In the genomic region with DNA sequence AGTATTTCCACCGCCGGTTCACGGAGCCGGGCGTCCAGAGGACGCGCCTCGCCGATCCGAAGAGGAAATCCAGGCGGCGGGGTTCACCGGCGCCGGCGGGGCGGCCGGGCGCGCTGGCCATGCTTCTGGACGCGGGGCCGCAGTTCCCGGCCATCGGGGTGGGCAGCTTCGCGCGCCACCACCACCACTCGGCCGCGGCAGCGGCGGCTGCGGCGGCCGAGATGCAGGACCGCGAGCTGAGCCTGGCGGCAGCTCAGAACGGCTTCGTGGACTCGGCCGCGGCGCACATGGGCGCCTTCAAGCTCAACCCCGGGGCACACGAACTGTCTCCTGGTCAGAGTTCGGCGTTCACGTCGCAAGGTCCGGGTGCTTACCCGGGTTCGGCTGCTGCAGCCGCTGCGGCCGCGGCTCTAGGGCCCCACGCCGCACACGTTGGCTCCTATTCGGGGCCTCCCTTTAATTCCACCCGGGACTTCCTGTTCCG, we compare ENCODE assay signal across 8 mouse cellular contexts. TPM values are rescaled to one million over a fixed set of nuclear protein-coding genes. Genes with fewer than 3 reads are reported as not detected.
DNase-seq lines count a peak whose midpoint lies in the region; ATAC-seq and TF ChIP-seq lines count a peak whose summit lies in the region.

No protein-coding gene starts in this region.

- WGBS in embryonic facial prominence, embryonic 10.5 days = under 1% methylated on average over 65 of the region's 65 CpGs
- WGBS in hindbrain, embryonic 15.5 days = under 1% methylated on average over 64 of the region's 65 CpGs
- under 1% methylated on average over 64 of the region's 65 CpGs for WGBS in midbrain, embryonic 14.5 days

- TF ChIP-seq CTCF in layer of hippocampus, adult 2 months (conservative IDR thresholded peaks at IDR 0.05) = no peak

- peak overlapping the region; percentile 86 for H3K27ac ChIP-seq in layer of hippocampus, adult 2 months
- H3K27ac ChIP-seq in embryonic facial prominence, embryonic 10.5 days (replicated peaks) = peak overlapping the region; percentile 82
- H3K27ac ChIP-seq in hindbrain, embryonic 15.5 days (replicated peaks) = peak overlapping the region; percentile 97
- peak overlapping the region; percentile 94 for H3K27ac ChIP-seq in midbrain, embryonic 14.5 days (replicated peaks; ENCODE audit: low read depth, low read length)

- H3K36me3 ChIP-seq in embryonic facial prominence, embryonic 10.5 days (replicated peaks) = peaks cover 5% of the 10 kb centered on the region; the same call in 1 of the 2 replicates
- H3K36me3 ChIP-seq in hindbrain, embryonic 15.5 days = no peaks in the 10 kb centered on the region
- H3K36me3 ChIP-seq in midbrain, embryonic 14.5 days (ENCODE audit: control insufficient read depth, insufficient read depth, low read length) = no peaks in the 10 kb centered on the region

- H3K9ac ChIP-seq in hindbrain, embryonic 15.5 days = peak overlapping the region; percentile 59
- peak overlapping the region; percentile 77 for H3K9ac ChIP-seq in midbrain, embryonic 14.5 days (replicated peaks; ENCODE audit: low read length)

- intact Hi-C loops in gastrocnemius, postnatal 36 days (cut with DNase I) = no loop called here

- H3K27me3 ChIP-seq in embryonic facial prominence, embryonic 10.5 days (replicated peaks; ENCODE audit: low read depth, poor library complexity, severe bottlenecking) = peaks cover 99% of the 10 kb centered on the region
- peaks cover 34% of the 10 kb centered on the region for H3K27me3 ChIP-seq in hindbrain, embryonic 15.5 days
- peaks cover 46% of the 10 kb centered on the region for H3K27me3 ChIP-seq in midbrain, embryonic 14.5 days (ENCODE audit: control insufficient read depth, insufficient read depth, low read length)

- H3K9me3 ChIP-seq in embryonic facial prominence, embryonic 10.5 days = no peaks in the 10 kb centered on the region
- no peaks in the 10 kb centered on the region for H3K9me3 ChIP-seq in hindbrain, embryonic 15.5 days
- no peaks in the 10 kb centered on the region for H3K9me3 ChIP-seq in midbrain, embryonic 14.5 days (ENCODE audit: control insufficient read depth, low read length)

- peak; percentile 12; the same call in 1 of the 2 replicates for ATAC-seq in hindbrain, embryonic 15.5 days (ENCODE audit: low FRiP score, low read depth)
- ATAC-seq in midbrain, embryonic 14.5 days (ENCODE audit: low FRiP score, low TSS enrichment) = no peak

- no peak for DNase-seq in layer of hippocampus, adult 2 months (ENCODE audit: low spot score in 2 of 2)
- no peak for DNase-seq in layer of hippocampus, adult 8-10 months (ENCODE audit: low spot score in 2 of 2)
- DNase-seq in embryonic facial prominence, embryonic 10.5 days (ENCODE audit: low spot score) = peak; percentile 69
- DNase-seq in midbrain, embryonic 14.5 days = peak; percentile 77
- no peak for DNase-seq in urinary bladder, postnatal 36 days (ENCODE audit: low spot score in 2 of 2)
- no peak for DNase-seq in gastrocnemius, postnatal 36 days
- no peak for DNase-seq in frontal cortex, adult 2 months (ENCODE audit: extremely low spot score in 1 of 2, low spot score in 1 of 2)

- peaks cover 51% of the 10 kb centered on the region for H3K4me1 ChIP-seq in embryonic facial prominence, embryonic 10.5 days
- H3K4me1 ChIP-seq in hindbrain, embryonic 15.5 days (replicated peaks) = peaks cover 15% of the 10 kb centered on the region
- no peaks in the 10 kb centered on the region for H3K4me1 ChIP-seq in midbrain, embryonic 14.5 days (ENCODE audit: control insufficient read depth, insufficient read depth, low read length)

- H3K4me2 ChIP-seq in hindbrain, embryonic 15.5 days = peak overlapping the region; percentile 55
- H3K4me2 ChIP-seq in midbrain, embryonic 14.5 days (ENCODE audit: low read length) = peak overlapping the region; percentile 56

- H3K4me3 ChIP-seq in layer of hippocampus, adult 2 months = peak overlapping the region; percentile 57
- H3K4me3 ChIP-seq in embryonic facial prominence, embryonic 10.5 days = peak overlapping the region; percentile 66
- peak overlapping the region; percentile 55 for H3K4me3 ChIP-seq in hindbrain, embryonic 15.5 days
- peak overlapping the region; percentile 52 for H3K4me3 ChIP-seq in midbrain, embryonic 14.5 days (replicated peaks; ENCODE audit: low read depth, low read length)

RNA-seq across cellular contexts. Expression of a gene that starts 0.4 kb away (rescaled TPM):
- total RNA-seq in layer of hippocampus, adult 2 months (2021) = 10 to 100 TPM; 17.7 to 21.9 TPM
- total RNA-seq in layer of hippocampus, adult 8-10 months (2022) = 10 to 100 TPM; 15.0 to 20.8 (median 18.6) TPM
- 2.2 and 2.4 TPM in 2 replicates for polyA plus RNA-seq in embryonic facial prominence, embryonic 10.5 days (2016; fragmentation: Nextera tagmentation; extraction: Ambion mirVana)
- polyA plus RNA-seq in hindbrain, embryonic 15.5 days (2015; fragmentation: Nextera tagmentation; extraction: Ambion mirVana) = 11.6 and 12.9 TPM in 2 replicates
- 10.3 and 10.8 TPM in 2 replicates for polyA plus RNA-seq in midbrain, embryonic 14.5 days (2014; fragmentation: Nextera tagmentation; extraction: Ambion mirVana)
- not detected for total RNA-seq in gastrocnemius, postnatal 36 days (2021)
- 21.3 and 21.5 TPM in 2 replicates for polyA plus RNA-seq in frontal cortex, adult 2 months (2012; rRNA removed)

RNA-seq across cellular contexts. Expression of a gene that starts 10.1 kb away (rescaled TPM):
- 1 to 10 TPM; 3.9 to 4.4 TPM for total RNA-seq in layer of hippocampus, adult 2 months (2021)
- 1 to 10 TPM; 2.6 to 6.1 (median 4.2) TPM for total RNA-seq in layer of hippocampus, adult 8-10 months (2022)
- polyA plus RNA-seq in embryonic facial prominence, embryonic 10.5 days (2016; fragmentation: Nextera tagmentation; extraction: Ambion mirVana) = 6.2 and 6.9 TPM in 2 replicates
- polyA plus RNA-seq in hindbrain, embryonic 15.5 days (2015; fragmentation: Nextera tagmentation; extraction: Ambion mirVana) = 13.8 and 17.9 TPM in 2 replicates
- polyA plus RNA-seq in midbrain, embryonic 14.5 days (2014; fragmentation: Nextera tagmentation; extraction: Ambion mirVana) = 9.9 and 14.9 TPM in 2 replicates
- not detected for total RNA-seq in gastrocnemius, postnatal 36 days (2021)
- polyA plus RNA-seq in frontal cortex, adult 2 months (2012; rRNA removed) = 2.9 and 3.4 TPM in 2 replicates

RNA-seq across cellular contexts. Expression of a gene that starts 14.8 kb away (rescaled TPM):
- not detected for total RNA-seq in layer of hippocampus, adult 2 months (2021)
- total RNA-seq in layer of hippocampus, adult 8-10 months (2022) = under 1 TPM in 1 of 4 experiments, not detected in 3; 0.51 TPM
- 0.31 TPM in 1 of 2 replicates, not detected in the other for polyA plus RNA-seq in embryonic facial prominence, embryonic 10.5 days (2016; fragmentation: Nextera tagmentation; extraction: Ambion mirVana)
- 0.50 and 0.64 TPM in 2 replicates for polyA plus RNA-seq in hindbrain, embryonic 15.5 days (2015; fragmentation: Nextera tagmentation; extraction: Ambion mirVana)
- 0.38 and 0.72 TPM in 2 replicates for polyA plus RNA-seq in midbrain, embryonic 14.5 days (2014; fragmentation: Nextera tagmentation; extraction: Ambion mirVana)
- total RNA-seq in gastrocnemius, postnatal 36 days (2021) = not detected
- not detected in 2 replicates for polyA plus RNA-seq in frontal cortex, adult 2 months (2012; rRNA removed)

RNA-seq across cellular contexts. Expression of a gene that starts 24.7 kb away (rescaled TPM):
- under 1 TPM; 0.17 to 0.36 TPM for total RNA-seq in layer of hippocampus, adult 2 months (2021)
- under 1 TPM; 0.32 to 0.92 (median 0.55) TPM for total RNA-seq in layer of hippocampus, adult 8-10 months (2022)
- 0.50 and 0.56 TPM in 2 replicates for polyA plus RNA-seq in embryonic facial prominence, embryonic 10.5 days (2016; fragmentation: Nextera tagmentation; extraction: Ambion mirVana)
- 2.4 and 2.7 TPM in 2 replicates for polyA plus RNA-seq in hindbrain, embryonic 15.5 days (2015; fragmentation: Nextera tagmentation; extraction: Ambion mirVana)
- 0.70 and 0.75 TPM in 2 replicates for polyA plus RNA-seq in midbrain, embryonic 14.5 days (2014; fragmentation: Nextera tagmentation; extraction: Ambion mirVana)
- not detected for total RNA-seq in gastrocnemius, postnatal 36 days (2021)
- 0.06 and 0.10 TPM in 2 replicates for polyA plus RNA-seq in frontal cortex, adult 2 months (2012; rRNA removed)

RNA-seq across cellular contexts. Expression of a gene that starts 58.5 kb away (rescaled TPM):
- 10 to 100 TPM; 41.2 to 44.3 TPM for total RNA-seq in layer of hippocampus, adult 2 months (2021)
- 10 to 100 TPM; 37.4 to 44.9 (median 44.0) TPM for total RNA-seq in layer of hippocampus, adult 8-10 months (2022)
- polyA plus RNA-seq in embryonic facial prominence, embryonic 10.5 days (2016; fragmentation: Nextera tagmentation; extraction: Ambion mirVana) = 29.1 and 32.8 TPM in 2 replicates
- 29.0 and 30.2 TPM in 2 replicates for polyA plus RNA-seq in hindbrain, embryonic 15.5 days (2015; fragmentation: Nextera tagmentation; extraction: Ambion mirVana)
- polyA plus RNA-seq in midbrain, embryonic 14.5 days (2014; fragmentation: Nextera tagmentation; extraction: Ambion mirVana) = 19.1 and 29.9 TPM in 2 replicates
- total RNA-seq in gastrocnemius, postnatal 36 days (2021) = 10 to 100 TPM; 42.3 to 42.5 TPM
- polyA plus RNA-seq in frontal cortex, adult 2 months (2012; rRNA removed) = 32.0 and 34.8 TPM in 2 replicates

Comparison
In these comparisons a context has a peak if more than half of its experiments do, and no peak if none do; other contexts are left out.
1. DNase-seq: peak in embryonic facial prominence, embryonic 10.5 days (single experiment) and midbrain, embryonic 14.5 days (single experiment); none in layer of hippocampus, adult 2 months (0 of 2), layer of hippocampus, adult 8-10 months (0 of 2), urinary bladder, postnatal 36 days (0 of 2), gastrocnemius, postnatal 36 days (0 of 2) and frontal cortex, adult 2 months (0 of 2).
2. Peak in every context shown above with its lines, with median percentiles within 50 percentile points of each other: H3K27ac ChIP-seq and H3K4me3 ChIP-seq.